Mouse (Mus musculus): Measurements from ENCODE around the gene Pnpla8.
A peak's percentile ranks its signal among the peaks of the same experiment; 100 is the strongest.
"Not testable (repeated sequence)": the region's sequence is repeated elsewhere in the genome, so short reads cannot be mapped to it uniquely, and the experiment has no call there.

The Pnpla8 gene

GRCm38 (mm10) chr12:44269311-44269831, 48.2 kb downstream of the Pnpla8 start:
- peak in 1 of 2 experiments; percentile 82 for DNase-seq (ENCODE audit: low spot score in 2 of 2)

GRCm38 (mm10) chr12:44274125-44274835, 53.1 kb downstream of the Pnpla8 start:
- no peak for DNase-seq (ENCODE audit: low spot score in 2 of 2)

- DNase-seq (ENCODE audit: low spot score in 2 of 2): not testable (repeated sequence)
Observed at GRCm38 (mm10) chr12:44280147-44280546, 59.0 kb downstream of the Pnpla8 start.

GRCm38 (mm10) chr12:44281534-44281933, 60.4 kb downstream of the Pnpla8 start:
- DNase-seq (ENCODE audit: low spot score in 2 of 2): no peak

GRCm38 (mm10) chr12:44283378-44283777, 62.2 kb downstream of the Pnpla8 start:
- no peak for DNase-seq (ENCODE audit: low spot score in 2 of 2)

- no peak for DNase-seq (ENCODE audit: low spot score in 2 of 2)
Observed at GRCm38 (mm10) chr12:44286992-44287391, 65.8 kb downstream of the Pnpla8 start.

- peak; percentile 35 to 77 for DNase-seq (ENCODE audit: low spot score in 2 of 2)
Observed at GRCm38 (mm10) chr12:44292281-44292680, 71.1 kb downstream of the Pnpla8 start.

GRCm38 (mm10) chr12:44300793-44301192, 79.6 kb downstream of the Pnpla8 start:
- DNase-seq (ENCODE audit: low spot score in 2 of 2): no peak

GRCm38 (mm10) chr12:44304012-44304411, 82.8 kb downstream of the Pnpla8 start:
- no peak for DNase-seq (ENCODE audit: low spot score in 2 of 2)

GRCm38 (mm10) chr12:44304869-44305268, 83.7 kb downstream of the Pnpla8 start:
- DNase-seq (ENCODE audit: low spot score in 2 of 2): no peak

- no peak for DNase-seq (ENCODE audit: low spot score in 2 of 2)
Observed at GRCm38 (mm10) chr12:44308221-44308620, 87.1 kb downstream of the Pnpla8 start.

- no peak for DNase-seq (ENCODE audit: low spot score in 2 of 2)
Observed at GRCm38 (mm10) chr12:44315212-44315611, 94.0 kb downstream of the Pnpla8 start.

GRCm38 (mm10) chr12:44325091-44325490, 103.9 kb downstream of the Pnpla8 start:
- DNase-seq (ENCODE audit: low spot score in 2 of 2): no peak

- DNase-seq (ENCODE audit: low spot score in 2 of 2): no peak
Observed at GRCm38 (mm10) chr12:44327452-44327851, 106.3 kb downstream of the Pnpla8 start.

GRCm38 (mm10) chr12:44328381-44329315, 107.5 kb downstream of the Pnpla8 start, which contains the start of gene Nrcam:
Gene Nrcam (plus strand): TSS chr12:44328885.
- peak in 1 of 2 experiments; percentile 21 for DNase-seq (ENCODE audit: low spot score in 2 of 2)

GRCm38 (mm10) chr12:44329316-44330215, 108.4 kb downstream of the Pnpla8 start:
- DNase-seq (ENCODE audit: low spot score in 2 of 2): peak in 1 of 2 experiments; percentile 15

- no peak for DNase-seq (ENCODE audit: low spot score in 2 of 2)
Observed at GRCm38 (mm10) chr12:44330216-44330719, 109.1 kb downstream of the Pnpla8 start.

- DNase-seq (ENCODE audit: low spot score in 2 of 2): no peak
Observed at GRCm38 (mm10) chr12:44337136-44337640, 116.0 kb downstream of the Pnpla8 start.

GRCm38 (mm10) chr12:44338195-44338622, 117.0 kb downstream of the Pnpla8 start:
- DNase-seq (ENCODE audit: low spot score in 2 of 2): no peak

GRCm38 (mm10) chr12:44344075-44344474, 122.9 kb downstream of the Pnpla8 start:
- no peak for DNase-seq (ENCODE audit: low spot score in 2 of 2)

- DNase-seq (ENCODE audit: low spot score in 2 of 2): no peak
Observed at GRCm38 (mm10) chr12:44345251-44345650, 124.1 kb downstream of the Pnpla8 start.
